Mouse (Mus musculus) spleen, embryonic (tissue): ENCODE measurements around the gene Aars.
"Not testable (repeated sequence)": the region's sequence is repeated elsewhere in the genome, so short reads cannot be mapped to it uniquely, and the experiment has no call there.

ENCODE experiments used
- CTCF ChIA-PET: fragments of 350-600 bp; sonication (Branson Sonifier 250); formaldehyde crosslinking; loops from one replicate; lab custom pipeline; 2022; lab: Charles Lee

The Aars gene

DNA sequence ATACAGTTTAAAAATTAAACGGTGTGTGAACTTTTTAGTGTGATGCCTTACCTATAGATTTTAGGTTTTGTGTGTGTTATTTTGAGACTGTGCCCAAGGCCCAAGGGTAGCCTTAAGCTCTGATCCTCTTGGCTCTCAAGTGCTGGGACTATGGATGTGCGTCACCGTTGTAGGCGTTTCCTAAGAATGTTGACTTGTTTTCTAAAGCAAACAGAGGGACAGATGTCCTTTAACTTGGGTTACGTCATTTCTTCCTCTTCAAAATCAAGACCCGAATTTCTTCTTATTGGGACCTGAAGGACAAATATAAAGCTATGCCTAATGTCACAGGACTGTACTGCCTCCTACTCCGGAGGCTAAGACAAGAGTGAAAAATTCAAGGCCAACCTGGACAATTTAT lies at the start of gene Aars:
Gene Aars, plus strand, starts transcription at position 229 of the 400 bp plus-strand sequence.
- CTCF ChIA-PET, result no interaction called here

GRCm38 (mm10) chr8:110987805-110988744 lies 44.9 kb upstream of the Aars start:
- CTCF ChIA-PET, result no interaction called here

DNA sequence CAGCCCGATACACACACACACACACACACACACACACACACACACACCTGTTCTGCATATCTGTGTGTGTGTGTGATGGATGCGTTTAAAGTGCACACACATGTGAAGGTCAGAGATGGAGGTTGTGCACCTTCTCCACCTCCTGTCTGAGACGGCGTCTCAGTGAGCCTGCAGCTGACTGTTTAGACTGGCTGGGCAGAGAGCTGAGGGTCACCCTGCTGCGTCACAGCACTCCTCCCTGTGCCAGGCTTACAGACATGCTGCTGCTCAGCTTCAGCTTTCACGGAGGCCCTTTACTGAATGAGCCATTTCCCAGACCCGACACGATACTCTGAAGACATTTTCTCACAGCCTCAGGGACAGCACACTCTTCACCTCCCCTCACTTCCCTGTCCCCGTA lies 42.9 kb upstream of the Aars start:
- CTCF ChIA-PET, result no interaction called here

DNA sequence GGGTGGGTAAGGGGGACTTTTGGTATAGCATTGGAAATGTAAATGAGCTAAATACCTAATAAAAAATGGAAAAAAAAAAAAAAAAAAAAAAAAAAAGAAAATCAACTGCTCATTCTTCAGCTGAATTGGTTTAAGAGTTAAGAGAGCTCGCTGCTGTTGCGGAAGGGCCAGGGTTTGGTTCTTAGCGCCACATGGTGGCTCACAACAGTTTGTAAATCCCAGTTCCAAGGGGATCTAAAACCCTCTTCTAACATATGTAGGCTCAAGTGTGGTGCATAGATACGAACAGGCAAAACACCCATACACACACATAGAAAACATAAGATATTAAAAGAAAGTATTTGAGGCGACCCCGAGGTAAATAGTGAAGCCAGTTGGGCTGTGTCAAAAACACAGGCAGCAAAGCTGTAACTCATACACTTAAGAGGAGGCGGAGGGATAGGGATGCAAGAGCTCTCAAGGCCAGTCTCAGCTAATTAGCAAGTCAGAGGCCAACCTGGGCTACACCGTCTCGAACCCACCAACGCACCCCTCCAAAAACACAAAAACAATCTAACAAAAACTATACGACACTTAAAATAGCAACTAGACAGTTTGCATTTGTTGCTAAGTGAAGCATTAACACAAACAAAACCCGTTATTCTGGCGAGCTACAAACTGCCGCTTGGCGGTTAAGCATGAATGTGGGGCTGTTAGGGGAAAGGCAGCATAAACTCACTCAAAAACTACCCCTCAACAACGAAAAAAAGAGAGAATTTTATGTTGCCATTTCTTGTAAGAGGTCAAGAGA lies 36.1 kb upstream of the Aars start:
- CTCF ChIA-PET, result no interaction called here

DNA sequence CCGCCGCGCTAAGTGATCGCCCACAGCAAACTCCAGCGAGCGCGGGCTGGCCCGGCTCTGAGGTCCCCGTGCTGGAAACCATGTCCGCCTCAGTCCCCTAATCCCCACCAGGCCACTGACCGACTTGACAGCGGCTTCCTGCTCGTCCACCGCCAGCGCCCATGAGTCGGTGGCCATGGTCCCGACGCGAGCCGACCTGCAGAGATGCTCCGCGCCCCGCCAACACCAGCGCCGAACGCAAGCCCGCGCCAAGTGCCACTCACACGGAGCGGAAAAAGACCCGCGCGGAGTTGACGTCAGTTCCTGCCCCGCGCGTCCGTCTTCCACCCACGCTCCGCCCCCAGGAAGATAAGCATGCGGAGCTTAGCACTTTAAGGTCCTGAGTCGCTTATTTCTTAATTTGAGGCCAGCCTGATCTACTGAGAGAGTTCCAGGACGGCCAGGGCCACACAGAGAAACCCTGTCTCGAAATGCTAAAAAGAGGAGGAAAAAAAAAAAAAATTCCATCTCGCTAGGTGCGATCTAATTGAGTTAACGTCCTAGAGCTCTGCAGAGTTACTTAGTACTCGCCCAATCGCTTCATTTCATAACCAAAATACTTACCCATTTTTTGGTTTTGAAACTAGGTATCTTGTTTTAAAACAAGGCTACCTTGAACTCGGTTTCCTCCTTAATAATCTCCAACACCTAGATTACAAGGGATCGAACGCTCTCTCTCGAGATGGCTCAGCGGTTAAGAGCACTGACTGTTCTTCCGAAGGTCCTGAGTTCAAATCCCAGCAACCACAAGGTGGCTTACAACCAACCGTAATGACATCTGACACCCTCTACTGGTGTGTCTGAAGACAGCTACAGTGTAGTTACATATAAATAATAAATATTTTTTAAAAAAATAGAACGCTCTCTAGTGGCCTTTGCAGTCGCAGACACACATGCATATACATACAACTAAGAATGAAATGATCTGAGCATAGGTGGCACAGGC lies 35.1 kb upstream of the Aars start, which contains the start of gene Ddx19a:
Gene Ddx19a, minus strand, starts transcription at position 254 of the 985 bp plus-strand sequence.
- CTCF ChIA-PET, result interaction anchor here (0.7 kb wide), 1 partner anchor 30 kb away, joined by 4 read pairs; no protein-coding TSS in a partner anchor

DNA sequence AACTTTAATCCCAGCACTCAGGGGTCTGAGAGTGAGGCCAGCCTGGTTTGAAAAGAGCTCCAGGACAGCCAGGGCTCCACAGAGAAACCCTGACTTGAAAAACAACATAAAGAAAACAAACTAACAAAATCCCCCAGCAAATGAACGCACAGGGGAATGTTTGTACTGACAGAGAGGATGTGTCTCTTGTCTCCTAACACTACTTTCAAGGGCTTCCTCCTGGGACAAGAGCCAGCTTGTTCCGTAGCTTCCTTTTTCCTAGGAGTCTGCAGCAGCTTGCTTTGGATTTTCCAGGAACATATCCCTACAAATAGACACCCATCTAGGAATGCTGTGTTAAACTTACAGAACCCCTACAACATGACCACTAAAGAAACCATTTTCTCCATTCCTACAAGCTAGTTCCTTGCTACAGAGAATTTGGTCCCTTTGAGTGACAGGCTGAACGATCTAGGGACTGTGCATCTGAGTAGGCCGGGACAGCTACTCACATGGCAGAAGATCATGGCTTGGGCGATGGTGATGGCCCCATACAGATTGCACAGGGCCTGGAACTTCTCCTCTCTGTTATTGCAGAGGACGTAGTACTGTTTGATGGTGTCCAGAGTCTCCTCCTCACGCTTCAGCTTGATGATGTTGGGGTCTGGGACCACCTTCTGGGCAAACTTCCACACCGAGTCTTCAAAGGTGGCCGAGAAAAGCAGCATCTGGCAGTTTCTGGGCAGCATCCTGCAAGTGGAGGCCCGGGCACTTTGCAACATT lies 22.5 kb upstream of the Aars start:
- CTCF ChIA-PET, result interaction anchor here (0.6 kb wide), 1 partner anchor 20 kb away, joined by 3 read pairs; no protein-coding TSS in a partner anchor

GRCm38 (mm10) chr8:111026609-111027008 lies 6.3 kb upstream of the Aars start:
- CTCF ChIA-PET, result not testable (repeated sequence)

DNA sequence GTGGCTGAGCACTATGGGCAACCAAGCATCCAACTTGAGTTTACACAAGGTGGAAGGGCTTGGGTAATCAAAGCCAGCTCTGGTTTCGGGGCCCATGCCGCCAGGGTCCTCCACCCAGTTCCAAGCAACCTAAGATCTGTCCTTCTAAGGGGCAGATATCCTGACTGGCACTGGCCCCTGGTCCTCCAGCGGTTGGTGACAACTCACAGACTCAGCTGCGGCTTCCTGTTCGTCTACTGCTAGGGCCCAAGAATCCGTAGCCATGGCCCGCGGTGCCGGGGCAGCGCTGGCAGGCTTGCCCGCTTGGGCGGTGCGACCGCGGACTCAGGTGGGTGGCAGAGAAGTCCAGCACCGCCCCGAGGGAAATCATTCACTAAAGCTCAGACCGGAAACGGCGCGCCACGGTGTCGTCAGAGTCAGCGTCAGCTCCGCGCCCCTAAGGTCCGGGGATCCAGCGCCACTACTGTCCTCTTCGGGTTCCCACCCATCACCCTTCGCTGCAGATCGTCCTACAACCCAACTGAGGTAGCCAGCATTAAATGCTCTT lies 5.5 kb upstream of the Aars start:
- CTCF ChIA-PET, result no interaction called here

DNA sequence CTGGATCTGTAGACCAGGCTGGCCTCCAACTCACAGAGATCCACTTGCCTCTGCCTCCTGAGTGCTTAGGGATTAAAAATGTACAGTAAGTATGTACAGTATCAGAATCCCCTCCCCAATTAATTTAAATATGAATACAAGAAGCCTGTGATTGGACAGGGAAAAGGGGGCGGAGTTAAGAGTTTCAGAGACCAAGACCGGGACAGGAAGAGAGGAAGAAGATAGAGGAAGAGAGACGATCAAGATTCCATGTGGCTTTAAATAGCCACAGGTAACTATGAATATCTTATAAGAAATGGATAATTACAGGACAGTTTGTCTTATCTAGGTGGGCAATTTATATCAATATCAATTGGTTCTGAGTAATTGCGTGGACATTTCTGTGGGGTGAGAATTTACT lies 3.4 kb upstream of the Aars start:
- CTCF ChIA-PET, result interaction anchor here (0.7 kb wide), 1 partner anchor 20 kb away, joined by 3 read pairs; no protein-coding TSS in a partner anchor

DNA sequence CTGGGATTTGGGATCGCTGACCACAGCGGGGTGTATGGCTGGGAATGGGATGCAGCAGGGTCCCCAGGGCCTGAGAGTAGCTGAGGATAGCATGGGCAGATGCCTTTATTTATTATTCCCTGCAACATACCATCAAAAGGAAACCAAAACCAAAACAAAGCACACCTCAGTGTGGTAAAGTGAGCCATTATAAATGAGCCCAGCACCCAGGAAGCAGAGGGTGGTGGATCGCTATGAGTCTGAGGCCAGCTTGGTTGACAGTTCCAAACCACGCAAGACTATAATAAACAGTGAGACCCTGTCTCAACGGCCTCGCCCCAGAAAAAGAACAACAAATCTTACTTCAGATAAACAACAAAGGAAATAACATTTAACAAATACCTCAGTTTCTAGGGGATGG lies 2.9 kb upstream of the Aars start:
- CTCF ChIA-PET, result interaction anchor here (0.7 kb wide), 1 partner anchor 20 kb away, joined by 3 read pairs; no protein-coding TSS in a partner anchor

DNA sequence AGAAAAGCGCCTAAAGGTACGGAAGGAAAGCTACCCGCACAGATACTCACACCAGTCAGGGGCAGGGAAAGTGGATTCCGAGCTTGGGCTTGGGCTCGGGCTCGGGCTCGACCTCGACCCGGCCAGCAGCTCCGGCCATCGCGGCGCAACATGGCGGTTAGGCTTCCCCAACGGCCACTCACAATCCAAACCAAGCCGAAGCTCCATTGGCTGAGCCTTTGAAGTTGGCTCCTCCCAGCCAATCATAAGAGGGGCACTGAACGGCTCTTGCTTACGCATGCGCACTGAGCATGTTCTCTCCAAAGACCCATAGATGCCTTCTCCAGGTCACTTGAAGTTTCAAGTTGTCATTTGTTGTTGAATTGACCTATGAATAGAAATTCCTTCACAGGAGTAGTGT lies 1.4 kb upstream of the Aars start, which contains the start of gene Ddx19b:
Gene Ddx19b, minus strand, starts transcription at position 180 of the 400 bp plus-strand sequence.
- CTCF ChIA-PET, result no interaction called here

- CTCF ChIA-PET, result interaction anchor here (0.6 kb wide), 1 partner anchor 10 kb away, joined by 3 read pairs; no protein-coding TSS in a partner anchor
These were observed 705 bp downstream of the Aars start for GRCm38 (mm10) chr8:111033482-111034215.

DNA sequence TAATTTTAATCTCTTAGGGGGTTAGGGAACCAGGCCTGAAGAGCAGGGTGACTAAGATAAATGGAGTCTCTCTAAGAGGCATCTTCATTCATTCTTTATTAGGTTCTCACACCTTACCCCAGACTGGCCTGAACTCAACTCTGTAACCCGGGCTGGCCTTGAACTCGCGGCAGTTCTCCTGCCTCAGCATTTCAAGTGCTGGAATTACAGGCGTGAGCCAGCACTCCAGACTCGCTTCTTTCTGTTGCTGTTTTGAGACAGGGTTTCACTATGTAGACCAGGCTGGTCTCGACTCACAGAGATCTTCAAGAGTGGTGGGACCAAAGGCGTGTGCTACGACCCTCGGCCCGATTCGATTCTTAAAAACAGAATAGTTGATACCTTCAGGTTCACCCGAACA lies 1.3 kb downstream of the Aars start:
- CTCF ChIA-PET, result interaction anchor here (0.5 to 0.6 kb wide), 2 partner anchors 9 to 288 kb away, joined by 3 to 4 read pairs; no protein-coding TSS in a partner anchor

DNA sequence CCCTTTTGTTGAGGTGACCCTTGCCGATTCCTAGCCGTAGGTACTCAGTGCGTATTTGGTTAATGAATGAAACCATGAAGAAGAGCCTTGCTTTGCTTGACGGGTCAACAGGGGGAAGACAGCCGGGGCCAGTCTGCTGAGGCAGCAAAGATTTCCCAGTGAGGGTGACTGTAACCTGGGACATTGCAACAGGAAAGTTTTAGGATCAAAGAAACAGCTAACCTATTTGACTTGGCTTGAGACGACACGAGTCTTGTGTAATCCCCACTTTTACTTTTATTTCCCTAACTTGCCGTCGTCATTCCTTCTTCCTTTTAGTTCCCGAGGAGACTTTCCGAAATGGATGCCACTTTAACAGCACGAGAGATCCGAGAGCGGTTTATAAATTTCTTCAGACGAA lies 3.6 kb downstream of the Aars start:
- CTCF ChIA-PET, result no interaction called here

DNA sequence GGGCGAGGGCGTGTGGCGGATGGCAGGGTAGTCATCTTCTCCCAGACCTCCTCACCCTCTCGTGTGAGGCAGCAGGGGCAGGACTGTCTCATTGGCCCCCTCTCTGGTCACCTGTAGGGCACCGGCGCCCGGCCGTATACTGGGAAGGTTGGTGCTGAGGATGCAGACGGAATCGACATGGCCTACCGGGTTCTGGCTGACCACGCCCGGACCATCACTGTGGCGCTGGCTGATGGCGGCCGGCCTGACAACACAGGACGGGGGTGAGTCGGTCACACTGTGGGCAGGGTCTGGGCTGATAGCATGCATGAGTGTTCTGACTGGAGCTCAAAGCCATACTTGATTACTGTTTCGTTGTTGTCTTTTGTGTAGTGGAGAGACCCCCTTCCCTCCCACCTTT lies 9.6 kb downstream of the Aars start:
- CTCF ChIA-PET, result no interaction called here

GRCm38 (mm10) chr8:111044003-111044734 lies 11.2 kb downstream of the Aars start:
- CTCF ChIA-PET, result interaction anchor here (0.7 kb wide), 1 partner anchor 151 kb away, joined by 3 read pairs; no protein-coding TSS in a partner anchor

- CTCF ChIA-PET, result interaction anchor here (0.6 kb wide), 1 partner anchor 139 kb away, joined by 3 read pairs; no protein-coding TSS in a partner anchor
These were observed 15.8 kb downstream of the Aars start for GRCm38 (mm10) chr8:111048694-111049093.

DNA sequence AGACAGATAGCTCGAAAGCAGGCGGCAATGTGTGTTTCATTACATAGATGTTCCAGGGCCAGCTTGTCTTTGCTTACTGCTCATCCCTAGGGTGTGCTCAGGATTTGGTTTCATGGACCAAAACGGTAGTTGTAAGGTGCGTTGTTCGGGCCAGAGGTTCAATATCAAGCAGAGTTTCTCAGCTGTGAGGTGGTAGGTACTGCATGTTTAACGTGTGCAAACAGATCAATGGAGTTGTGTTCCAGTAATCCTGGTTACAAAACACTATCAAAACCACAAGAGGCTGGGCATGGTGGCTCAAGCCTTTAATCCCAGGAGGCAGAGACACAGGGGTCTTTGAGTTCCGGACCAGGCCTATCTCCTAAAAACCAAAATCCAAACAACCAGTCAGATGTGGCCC lies 16.2 kb downstream of the Aars start:
- CTCF ChIA-PET, result interaction anchor here (0.6 kb wide), 1 partner anchor 139 kb away, joined by 3 read pairs; no protein-coding TSS in a partner anchor
